Mouse (Mus musculus) lung, embryonic 14.5 days (tissue): ENCODE data around the gene Gm26558. TPM values are rescaled to one million over a fixed set of nuclear protein-coding genes. Genes with fewer than 3 reads are reported as not detected.

Experiments
- ATAC-seq: fragments of 200-750 bp; cut with Nextera tagmentation; 2 replicates; pipeline ENCODE4 v1.8.0; 2017; ENCODE audit warnings: mild to moderate bottlenecking, moderate TSS enrichment, moderate library complexity; ENCODE audit not compliant: insufficient read depth
- DNase-seq: peaks from one replicate; pipeline ENCODE4 v3.0.0-alpha.2; 2015
- H3K27ac ChIP-seq: fragments of 300-500 bp; sonication (generic); 2 replicates; pipeline ENCODE4 v1.5.1; 2014; ENCODE audit warnings: low read depth, mild to moderate bottlenecking, moderate library complexity
- H3K27me3 ChIP-seq: fragments of 300-500 bp; sonication (generic); 2 replicates; pipeline ENCODE4 v1.6.1; 2014; ENCODE audit warnings: low read length, control low read depth; ENCODE audit not compliant: insufficient read depth
- H3K36me3 ChIP-seq: fragments of 300-500 bp; sonication (generic); 2 replicates; pipeline ENCODE4 v1.6.1; 2014; ENCODE audit warnings: control low read depth; ENCODE audit not compliant: insufficient read depth
- H3K4me1 ChIP-seq: fragments of 300-500 bp; sonication (generic); 2 replicates; pipeline ENCODE4 v1.6.1; 2014; ENCODE audit warnings: antibody characterized with exemption, control low read depth; ENCODE audit not compliant: insufficient read depth
- H3K4me2 ChIP-seq: fragments of 300-500 bp; sonication (generic); 2 replicates; pipeline ENCODE4 v1.6.1; 2014; ENCODE audit warnings: mild to moderate bottlenecking
- H3K4me3 ChIP-seq: fragments of 300-500 bp; sonication (generic); 2 replicates; pipeline ENCODE4 v1.5.1; 2014; ENCODE audit warnings: low read depth, low read length
- H3K9ac ChIP-seq: fragments of 300-500 bp; sonication (generic); 2 replicates; pipeline ENCODE4 v1.6.1; 2014
- H3K9me3 ChIP-seq: fragments of 300-500 bp; sonication (generic); 2 replicates; pipeline ENCODE4 v1.6.1; 2016; ENCODE audit warnings: low read depth, low read length, control low read depth
- CTCF ChIP-seq: IDR thresholded peaks from 2 replicates; pipeline ENCODE4 v1.5.1; 2016; ENCODE audit warnings: antibody characterized with exemption, low read depth
- WGBS: fragments of 180-500 bp; shearing (Covaris S2); extraction: QIAGEN DNeasy Blood & Tissue Kit; methylation state at CpG from one replicate; pipeline ENCODE4 v1.1.7; 2014; 5-methylcytosine and 5-hydroxymethylcytosine counted together
- polyA plus RNA-seq: library from polyadenylated mRNA; unstranded; fragments of >200 nt; fragmentation: Nextera tagmentation; extraction: Ambion mirVana; gene quantifications from 2 replicates; pipeline ENCODE4 v1.2.1, GENCODE M21; 2014

Gene Gm26558
- polyA plus RNA-seq, 1 experiment from 2014 or later, result 5.1 TPM

- DNase-seq (no peak), ATAC-seq (no peak)
- no peaks in the 10 kb centered on the region for H3K27me3 ChIP-seq
- no peak overlapping the region for H3K9ac ChIP-seq
- H3K36me3 ChIP-seq, result no peaks in the 10 kb centered on the region
- TF ChIP-seq CTCF, result no peak
- no peak overlapping the region for H3K27ac ChIP-seq
- no peaks in the 10 kb centered on the region for H3K9me3 ChIP-seq
- H3K4me2 ChIP-seq, result no peak overlapping the region
- 79% methylated on average over 5 of the region's 5 CpGs for WGBS
- H3K4me3 ChIP-seq, result no peak overlapping the region
- no peaks in the 10 kb centered on the region for H3K4me1 ChIP-seq
Measured at GRCm38 (mm10) chr2:70648271-70648670, 13.6 kb downstream of the Gm26558 start.

GRCm38 (mm10) chr2:70647681-70648080 lies 14.2 kb downstream of the Gm26558 start:
- no peak for DNase-seq
- Histone ChIP-seq H3K4me3 (no peak overlapping the region), H3K4me1 (no peaks in the 10 kb centered on the region), H3K27me3 (no peaks in the 10 kb centered on the region), H3K4me2 (no peak overlapping the region), H3K9ac (no peak overlapping the region), H3K36me3 (no peaks in the 10 kb centered on the region), H3K9me3 (no peaks in the 10 kb centered on the region), H3K27ac (no peak overlapping the region)
- no peak for ATAC-seq
- 44% methylated on average over 4 of the region's 4 CpGs for WGBS
- no peak for TF ChIP-seq CTCF

GRCm38 (mm10) chr2:70645266-70645780 lies 16.6 kb downstream of the Gm26558 start:
- H3K4me1 ChIP-seq, result no peaks in the 10 kb centered on the region
- H3K27ac ChIP-seq, result no peak overlapping the region
- no peak for ATAC-seq
- H3K27me3 ChIP-seq, result no peaks in the 10 kb centered on the region
- no peak for DNase-seq
- H3K9ac ChIP-seq, result no peak overlapping the region
- 72% methylated on average over 6 of the region's 6 CpGs for WGBS
- H3K9me3 ChIP-seq, result no peaks in the 10 kb centered on the region
- TF ChIP-seq CTCF, result no peak
- no peaks in the 10 kb centered on the region for H3K36me3 ChIP-seq
- no peak overlapping the region for H3K4me2 ChIP-seq
- no peak overlapping the region for H3K4me3 ChIP-seq

DNA sequence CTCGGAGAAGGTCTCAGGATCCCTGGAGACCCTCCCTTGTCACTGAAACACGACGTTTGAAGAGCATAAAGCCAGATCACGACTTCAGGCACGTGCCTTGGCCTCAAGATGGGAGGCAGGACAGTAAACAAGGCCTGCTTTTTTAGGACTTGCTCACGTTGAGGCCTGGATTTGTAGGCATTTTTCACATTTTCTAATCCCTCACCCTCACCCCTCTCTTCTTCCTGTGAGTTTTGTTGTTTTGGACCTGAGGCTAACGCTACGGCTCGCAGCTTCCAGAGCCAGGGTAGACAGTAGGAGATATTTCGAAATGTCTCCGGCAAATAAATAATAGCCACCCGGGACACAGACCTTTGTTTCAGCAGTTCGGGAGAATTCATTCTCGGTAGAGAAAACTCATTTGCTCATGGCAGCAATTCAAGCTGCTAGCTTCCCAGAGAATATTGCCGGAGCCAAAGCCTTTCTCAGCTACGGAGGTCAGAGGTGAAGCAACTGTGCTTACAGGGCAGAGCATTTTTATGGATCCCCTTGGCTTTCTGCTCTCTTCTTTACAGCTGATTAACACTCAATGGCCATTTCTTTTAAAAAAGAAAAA lies 18.8 kb downstream of the Gm26558 start:
- no peak overlapping the region for H3K9ac ChIP-seq
- H3K4me2 ChIP-seq, result no peak overlapping the region
- no peaks in the 10 kb centered on the region for H3K27me3 ChIP-seq
- DNase-seq (peak; percentile 44), ATAC-seq (no peak)
- H3K4me1 ChIP-seq, result no peaks in the 10 kb centered on the region
- no peak for TF ChIP-seq CTCF
- H3K27ac ChIP-seq, result no peak overlapping the region
- WGBS, result 50% methylated on average over 16 of the region's 16 CpGs
- no peaks in the 10 kb centered on the region for H3K9me3 ChIP-seq
- H3K36me3 ChIP-seq, result no peaks in the 10 kb centered on the region
- H3K4me3 ChIP-seq, result no peak overlapping the region

DNA sequence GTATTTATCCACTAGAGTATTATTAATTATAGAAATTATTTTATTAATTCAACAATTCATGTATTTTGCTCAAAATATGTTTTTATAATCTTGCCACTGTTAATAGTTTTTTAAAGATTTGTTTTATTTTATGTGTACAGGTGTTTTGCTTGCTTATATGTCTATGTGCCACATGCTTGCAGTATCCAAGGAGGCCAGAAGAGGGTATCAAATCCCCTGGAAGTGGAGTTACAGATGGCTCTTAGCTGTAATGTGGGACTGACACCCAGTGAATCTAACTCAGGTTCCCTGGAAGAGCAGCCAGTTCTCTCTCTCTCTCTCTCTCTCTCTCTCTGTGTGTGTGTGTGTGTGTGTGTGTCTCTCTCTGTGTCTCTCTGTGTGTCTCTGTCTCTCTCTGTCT lies 20.9 kb downstream of the Gm26558 start:
- ATAC-seq (no peak), DNase-seq (peak; percentile 18)
- no peak for TF ChIP-seq CTCF
- no peak overlapping the region for H3K4me3 ChIP-seq
- no peaks in the 10 kb centered on the region for H3K36me3 ChIP-seq
- H3K9ac ChIP-seq, result no peak overlapping the region
- H3K4me1 ChIP-seq, result no peaks in the 10 kb centered on the region
- H3K27me3 ChIP-seq, result no peaks in the 10 kb centered on the region
- H3K4me2 ChIP-seq, result no peak overlapping the region
- H3K27ac ChIP-seq, result no peak overlapping the region
- H3K9me3 ChIP-seq, result no peaks in the 10 kb centered on the region

DNA sequence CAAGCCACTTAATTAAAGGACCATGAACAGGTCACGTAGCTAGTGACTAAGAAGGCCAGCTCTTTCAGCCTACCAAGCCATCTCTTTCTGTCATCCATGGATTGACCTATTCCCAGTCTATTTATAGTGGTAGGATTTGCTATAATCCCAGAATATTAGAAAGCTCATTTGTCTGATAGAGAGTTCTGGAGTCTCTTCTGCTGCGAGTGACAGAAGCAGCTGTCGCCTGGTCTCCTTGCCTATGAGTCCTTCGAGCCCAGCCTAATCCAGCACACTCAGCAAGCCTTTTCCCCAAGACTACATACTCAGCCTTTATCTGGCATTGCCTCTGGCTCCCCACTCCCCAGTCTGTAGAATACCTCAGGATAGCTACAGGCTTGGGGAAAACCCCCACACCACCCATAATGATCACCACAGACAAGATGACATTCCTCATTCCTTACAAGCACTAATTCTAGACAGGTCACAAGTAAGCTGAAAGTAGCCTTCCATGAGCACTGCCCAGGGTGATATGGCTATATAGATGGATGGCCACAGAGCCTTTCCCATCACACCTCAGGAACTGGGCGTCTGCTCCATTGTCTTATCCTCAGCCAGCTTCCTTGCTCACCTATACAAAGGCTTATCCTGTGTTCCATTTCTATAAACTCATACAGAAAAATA lies 27.7 kb downstream of the Gm26558 start:
- ATAC-seq (no peak), DNase-seq (no peak)
- H3K36me3 ChIP-seq, result no peaks in the 10 kb centered on the region
- H3K4me2 ChIP-seq, result no peak overlapping the region
- no peaks in the 10 kb centered on the region for H3K4me1 ChIP-seq
- WGBS, result 81% methylated on average over 5 of the region's 5 CpGs
- no peak overlapping the region for H3K9ac ChIP-seq
- no peak for TF ChIP-seq CTCF
- no peaks in the 10 kb centered on the region for H3K9me3 ChIP-seq
- H3K27me3 ChIP-seq, result no peaks in the 10 kb centered on the region
- H3K27ac ChIP-seq, result no peak overlapping the region
- H3K4me3 ChIP-seq, result no peak overlapping the region

- H3K36me3 ChIP-seq, result no peaks in the 10 kb centered on the region
- no peak overlapping the region for H3K4me2 ChIP-seq
- 73% methylated on average over 1 of the region's 1 CpGs for WGBS
- no peaks in the 10 kb centered on the region for H3K27me3 ChIP-seq
- no peaks in the 10 kb centered on the region for H3K9me3 ChIP-seq
- no peak overlapping the region for H3K4me3 ChIP-seq
- H3K9ac ChIP-seq, result no peak overlapping the region
- H3K4me1 ChIP-seq, result no peaks in the 10 kb centered on the region
- no peak for DNase-seq
- no peak for ATAC-seq
- no peak overlapping the region for H3K27ac ChIP-seq
- no peak for TF ChIP-seq CTCF
Measured at GRCm38 (mm10) chr2:70632412-70632811, 29.5 kb downstream of the Gm26558 start.
